Mouse (Mus musculus) CH12.LX (cell line): ENCODE data around the gene Kifc5b. TPM values are rescaled to one million over a fixed set of nuclear protein-coding genes. Genes with fewer than 3 reads are reported as not detected.

ENCODE experiments used
- DNase-seq: peaks from one replicate; pipeline ENCODE4 v3.0.0-alpha.2; 2013; ENCODE audit errors: extremely low read depth
- H3K27ac ChIP-seq: 2 replicates; pipeline ENCODE4 v1.5.1; 2012; ENCODE audit warnings: low read depth, mild to moderate bottlenecking, control low read depth, moderate library complexity; ENCODE audit not compliant: insufficient read depth
- H3K27me3 ChIP-seq: replicated peaks from 2 replicates; pipeline ENCODE3; 2012; ENCODE audit warnings: inconsistent platforms
- H3K36me3 ChIP-seq, 2 experiments: replicated peaks in 1 of 2; 2 replicates each; pipeline versions ENCODE3 to v1.6.1; 2012; ENCODE audit warnings: inconsistent platforms in 1 of 2, low read length in 1 of 2, mild to moderate bottlenecking in 1 of 2, mixed read lengths in 1 of 2, moderate library complexity in 1 of 2; ENCODE audit not compliant: control insufficient read depth in 1 of 2, insufficient read depth in 1 of 2
- H3K4me1 ChIP-seq, 2 experiments: 2 replicates each; pipeline ENCODE4 v1.6.1; 2012; ENCODE audit warnings: inconsistent platforms in 1 of 2, moderate library complexity in 1 of 2; ENCODE audit not compliant: insufficient read depth in 2 of 2, control insufficient read depth in 1 of 2
- H3K4me2 ChIP-seq: 2 replicates; pipeline ENCODE4 v1.6.1; 2012; ENCODE audit warnings: low read depth, mild to moderate bottlenecking, control low read depth; ENCODE audit not compliant: poor library complexity, insufficient read depth, severe bottlenecking
- H3K4me3 ChIP-seq, 3 experiments: fragments of 150-350 bp in 1 of 3; sonication (generic) in 1 of 3; replicated peaks in 1 of 3; 2 replicates each; pipeline versions ENCODE3 to v1.5.1; 2011 to 2012; ENCODE audit warnings: low read depth in 2 of 3, low read length in 2 of 3, mild to moderate bottlenecking in 2 of 3, moderate library complexity in 2 of 3, control low read depth in 1 of 3, improper control_type of control experiment in 1 of 3, inconsistent platforms in 1 of 3, mixed read lengths in 1 of 3; ENCODE audit not compliant: poor library complexity in 1 of 3
- H3K79me2 ChIP-seq: replicated peaks from 2 replicates; pipeline ENCODE4 v1.6.1; 2012; ENCODE audit warnings: mild to moderate bottlenecking, moderate library complexity; ENCODE audit not compliant: control insufficient read depth, poor library complexity, insufficient read depth, severe bottlenecking; ENCODE audit errors: extremely low read depth
- H3K9ac ChIP-seq: 2 replicates; pipeline ENCODE4 v1.6.1; 2012; ENCODE audit warnings: low read depth, mild to moderate bottlenecking, control low read depth, moderate library complexity; ENCODE audit not compliant: insufficient read depth
- H3K9me3 ChIP-seq: replicated peaks from 2 replicates; pipeline ENCODE3; 2012; ENCODE audit warnings: low read length, inconsistent platforms, mixed read lengths
- BHLHE40 ChIP-seq: IDR thresholded peaks from 2 replicates; pipeline ENCODE4 v1.6.1; 2011; ENCODE audit warnings: mild to moderate bottlenecking, low read depth, low read length, improper control_type of control experiment
- CHD1 ChIP-seq: IDR thresholded peaks from 2 replicates; pipeline ENCODE4 v1.6.1; 2012; ENCODE audit warnings: low read depth, low read length, improper control_type of control experiment, inconsistent platforms
- CHD2 ChIP-seq: IDR thresholded peaks from 2 replicates; pipeline ENCODE4 v1.6.1; 2011; ENCODE audit warnings: low read length, improper control_type of control experiment
- ELF1 ChIP-seq: IDR thresholded peaks from 2 replicates; pipeline ENCODE4 v1.6.1; 2014; ENCODE audit warnings: low read depth, mild to moderate bottlenecking, inconsistent platforms, low read length, improper control_type of control experiment
- EP300 ChIP-seq: IDR thresholded peaks from 2 replicates; pipeline ENCODE4 v1.6.1; 2011; ENCODE audit warnings: low read length, improper control_type of control experiment
- ETS1 ChIP-seq: conservative IDR thresholded peaks from 2 replicates; pipeline ENCODE4 v1.6.1; 2012; ENCODE audit warnings: low read depth, mild to moderate bottlenecking, inconsistent platforms, low read length, improper control_type of control experiment, moderate library complexity
- GABPA ChIP-seq: IDR thresholded peaks from 2 replicates; pipeline ENCODE4 v1.6.1; 2012; ENCODE audit warnings: low read depth, low read length, improper control_type of control experiment, inconsistent platforms; ENCODE audit not compliant: insufficient replicate concordance
- HCFC1 ChIP-seq: IDR thresholded peaks from 2 replicates; pipeline ENCODE4 v1.6.1; 2012; ENCODE audit warnings: low read depth, mild to moderate bottlenecking, inconsistent platforms, low read length, improper control_type of control experiment
- JUN ChIP-seq: IDR thresholded peaks from 2 replicates; pipeline ENCODE4 v1.6.1; 2011; ENCODE audit warnings: low read depth, mild to moderate bottlenecking, low read length, improper control_type of control experiment, moderate library complexity; ENCODE audit not compliant: insufficient read depth
- JUND ChIP-seq: conservative IDR thresholded peaks from 2 replicates; pipeline ENCODE4 v1.6.1; 2011; ENCODE audit warnings: low read depth, low read length, improper control_type of control experiment
- KAT2A ChIP-seq: IDR thresholded peaks from 2 replicates; pipeline ENCODE4 v1.6.1; 2012; ENCODE audit warnings: low read length, improper control_type of control experiment, inconsistent platforms; ENCODE audit not compliant: insufficient replicate concordance
- MAFK ChIP-seq: IDR thresholded peaks from 2 replicates; pipeline ENCODE4 v1.6.1; 2011; ENCODE audit warnings: low read length, improper control_type of control experiment; ENCODE audit not compliant: insufficient replicate concordance
- MAZ ChIP-seq: IDR thresholded peaks from 2 replicates; pipeline ENCODE4 v1.6.1; 2012; ENCODE audit warnings: low read depth, mild to moderate bottlenecking, inconsistent platforms, low read length, improper control_type of control experiment, moderate library complexity
- MXI1 ChIP-seq: IDR thresholded peaks from 2 replicates; pipeline ENCODE4 v1.6.1; 2011; ENCODE audit warnings: mild to moderate bottlenecking, low read depth, low read length, improper control_type of control experiment
- NELFE ChIP-seq: IDR thresholded peaks from 2 replicates; pipeline ENCODE4 v1.6.1; 2011; ENCODE audit warnings: low read depth, low read length, improper control_type of control experiment
- NRF1 ChIP-seq: IDR thresholded peaks from 2 replicates; pipeline ENCODE4 v1.6.1; 2014; ENCODE audit warnings: low read depth, mild to moderate bottlenecking, inconsistent platforms, low read length, improper control_type of control experiment, moderate library complexity
- PAX5 ChIP-seq: IDR thresholded peaks from 2 replicates; pipeline ENCODE4 v1.6.1; 2012; ENCODE audit warnings: low read length, inconsistent platforms, mixed read lengths
- POLR2AphosphoS2 ChIP-seq: IDR thresholded peaks from 2 replicates; pipeline ENCODE4 v1.6.1; 2011; ENCODE audit warnings: low read depth, low read length, improper control_type of control experiment
- RAD21 ChIP-seq: IDR thresholded peaks from 2 replicates; pipeline ENCODE4 v1.6.1; 2011; ENCODE audit warnings: low read depth, mild to moderate bottlenecking, low read length, improper control_type of control experiment, moderate library complexity
- SIN3A ChIP-seq: IDR thresholded peaks from 2 replicates; pipeline ENCODE4 v1.6.1; 2012; ENCODE audit warnings: low read length, improper control_type of control experiment, inconsistent platforms
- SMC3 ChIP-seq: IDR thresholded peaks from 2 replicates; pipeline ENCODE4 v1.6.1; 2011; ENCODE audit warnings: low read depth, low read length, improper control_type of control experiment
- TBP ChIP-seq: conservative IDR thresholded peaks from 2 replicates; pipeline ENCODE4 v1.6.1; 2011; ENCODE audit warnings: low read depth, low read length, improper control_type of control experiment
- TCF12 ChIP-seq: IDR thresholded peaks from 2 replicates; pipeline ENCODE4 v1.6.1; 2014; ENCODE audit warnings: low read depth, mild to moderate bottlenecking, inconsistent platforms, low read length, improper control_type of control experiment
- UBTF ChIP-seq: IDR thresholded peaks from 2 replicates; pipeline ENCODE4 v1.6.1; 2012; ENCODE audit warnings: low read depth, mild to moderate bottlenecking, inconsistent platforms, low read length, improper control_type of control experiment, moderate library complexity
- USF1 ChIP-seq: IDR thresholded peaks from 2 replicates; pipeline ENCODE4 v1.6.1; 2014; ENCODE audit warnings: low read depth, mild to moderate bottlenecking, inconsistent platforms, low read length, improper control_type of control experiment
- USF2 ChIP-seq: conservative IDR thresholded peaks from 2 replicates; pipeline ENCODE4 v1.6.1; 2011; ENCODE audit warnings: low read depth, low read length, improper control_type of control experiment
- ZC3H11A ChIP-seq: IDR thresholded peaks from 2 replicates; pipeline ENCODE4 v1.6.1; 2012; ENCODE audit warnings: low read depth, mild to moderate bottlenecking, inconsistent platforms, low read length, improper control_type of control experiment
- ZKSCAN1 ChIP-seq: IDR thresholded peaks from 2 replicates; pipeline ENCODE4 v1.6.1; 2012; ENCODE audit warnings: low read depth, inconsistent platforms, low read length, improper control_type of control experiment, borderline replicate concordance
- ZMIZ1 ChIP-seq: IDR thresholded peaks from 2 replicates; pipeline ENCODE4 v1.6.1; 2012; ENCODE audit warnings: low read depth, mild to moderate bottlenecking, inconsistent platforms, low read length, improper control_type of control experiment
- ZNF384 ChIP-seq: IDR thresholded peaks from 2 replicates; pipeline ENCODE4 v1.6.1; 2012; ENCODE audit warnings: low read depth, low read length, improper control_type of control experiment, inconsistent platforms
- dilution Hi-C: fragments of 300-500 bp; cut with MboI; formaldehyde crosslinking; loops from 2 replicates; pipeline ENCODE4 v1.14.3; 2020; ENCODE audit warnings: low sequenced_read_pairs; ENCODE audit not compliant: extremely low pct_unique_long_range_greater_than_20kb, extremely low pct_ligation_motif_present
- in situ Hi-C: fragments of 300-500 bp; cut with MboI; formaldehyde crosslinking; loops from 3 replicates; pipeline ENCODE4 v1.14.3; 2019; ENCODE audit warnings: low sequenced_read_pairs, low pct_ligation_motif_present, low pct_unique_long_range_greater_than_20kb, mixed read lengths
- polyA plus RNA-seq: library from polyadenylated mRNA; unstranded; fragments of >175 nt; gene quantifications from 2 replicates; pipeline ENCODE4 v1.2.1, GENCODE M21; 2012; ENCODE audit warnings: low read depth; ENCODE audit not compliant: insufficient read length
- total RNA-seq, 2 experiments: library from RNA; depleted of rRNA; stranded (reverse); fragments of 300-350 nt in 1 of 2; fragments of >200 nt in 1 of 2; gene quantifications; 2 replicates each; pipeline ENCODE4 v1.2.3; 2012 to 2014

The Kifc5b gene
- total and polyA plus RNA-seq, 3 experiments, result 12.1 to 26.9 (median 22.2) TPM

DNA sequence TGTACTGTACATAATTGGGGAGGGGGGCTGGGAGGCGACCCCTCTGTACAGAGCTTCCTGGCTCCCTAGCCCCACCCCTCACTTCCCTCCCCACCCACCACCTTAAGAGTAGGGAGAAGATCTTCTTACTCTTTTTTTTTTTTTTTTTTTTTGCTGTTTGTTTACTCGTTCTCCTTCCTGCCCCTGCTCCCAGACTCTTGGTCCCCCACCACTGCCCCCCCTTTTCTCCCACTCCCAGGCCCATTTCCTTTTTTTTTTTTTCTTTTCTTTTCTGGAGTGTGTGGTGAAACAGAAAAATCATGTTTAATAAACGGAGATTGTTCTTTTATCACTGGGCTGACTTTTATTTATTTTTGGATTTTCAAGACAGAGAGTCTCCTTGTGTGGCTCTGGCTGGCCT lies 55.2 kb downstream of the Kifc5b start:
- dilution Hi-C loops, result no loop called here
- in situ Hi-C loops, result no loop called here
- peak overlapping the region; percentile 92 for H3K9ac ChIP-seq
- H3K79me2 ChIP-seq, result peaks cover 21% of the 10 kb centered on the region
- H3K36me3 ChIP-seq, result peaks cover 23 to 30% of the 10 kb centered on the region in 2 experiments
- H3K4me1 ChIP-seq, result peaks cover 17 to 41% of the 10 kb centered on the region in 2 experiments
- no peak for DNase-seq
- peaks cover 4% of the 10 kb centered on the region for H3K27me3 ChIP-seq
- peak overlapping the region; percentile 90 to 95 (median 92) for H3K4me3 ChIP-seq
- TF ChIP-seq ZNF384 (peak; percentile 20; the same call in 1 of the 2 replicates), ZC3H11A (no peak)
- TF ChIP-seq, all 38 proteins: peak for 1
- no peaks in the 10 kb centered on the region for H3K9me3 ChIP-seq
- no peak overlapping the region for H3K27ac ChIP-seq
- peak overlapping the region; percentile 95 for H3K4me2 ChIP-seq

DNA sequence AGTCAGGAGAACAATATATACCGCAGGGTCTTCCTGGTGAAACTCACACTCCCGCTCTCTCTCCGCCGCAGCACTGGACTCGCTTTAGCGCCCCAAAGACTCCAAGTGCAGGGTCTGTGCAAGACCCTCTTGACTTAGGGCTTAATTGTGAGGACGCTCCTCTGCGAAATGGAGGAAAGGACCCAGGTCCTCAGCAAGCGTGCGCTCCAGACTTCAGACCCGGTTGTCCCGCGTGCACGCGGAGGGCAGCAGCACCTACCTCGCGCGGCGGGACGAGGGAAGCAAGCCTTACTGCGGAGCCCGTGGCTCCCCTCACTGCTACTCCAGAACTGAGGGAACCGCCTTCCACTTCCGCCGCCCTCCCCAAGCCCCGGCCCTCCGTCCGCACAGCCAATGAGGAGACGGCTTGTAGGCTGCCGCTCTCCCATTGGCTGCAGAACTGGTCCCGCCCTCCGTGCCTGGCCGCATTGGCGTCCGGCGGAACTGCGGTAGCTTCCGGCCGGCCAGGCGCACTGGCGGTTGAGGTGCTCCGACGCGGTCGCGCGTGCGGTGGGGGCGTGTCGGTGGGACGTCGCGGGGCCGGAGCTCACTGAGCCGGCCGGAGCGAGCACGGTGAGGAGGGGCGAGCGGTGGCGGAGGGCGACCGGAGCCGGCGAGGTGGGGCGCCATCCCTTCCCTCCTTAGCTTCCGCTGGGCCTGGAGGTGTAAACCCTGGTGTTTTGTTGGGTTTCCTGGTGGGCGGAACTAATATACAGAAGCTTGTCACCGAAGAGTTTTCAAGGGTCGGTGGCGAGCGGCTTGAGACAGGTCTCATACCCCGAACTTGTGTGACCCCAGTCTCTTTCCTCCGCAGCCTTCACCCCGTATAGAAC lies 56.0 kb downstream of the Kifc5b start, which contains the start of gene Zbtb9:
Gene Zbtb9, plus strand, starts transcription at position 465 of the 872 bp plus-strand sequence.
- peak; percentile 94 for DNase-seq
- Histone ChIP-seq H3K9me3 (peaks cover 2% of the 10 kb centered on the region), H3K36me3 (peaks cover 26 to 37% of the 10 kb centered on the region in 2 experiments), H3K9ac (peak within 1 kb of the TSS; percentile 92), H3K4me1 (peaks cover 17 to 42% of the 10 kb centered on the region in 2 experiments), H3K79me2 (peaks cover 21% of the 10 kb centered on the region), H3K27me3 (peaks cover 2% of the 10 kb centered on the region), H3K27ac (peak within 1 kb of the TSS; percentile 36; the same call in 1 of the 2 replicates), H3K4me3 (peak within 1 kb of the TSS; percentile 90 to 95 (median 92)), H3K4me2 (peak within 1 kb of the TSS; percentile 95)
- in situ Hi-C loops (no loop called here), dilution Hi-C loops (no loop called here)
- no peak for TF ChIP-seq UBTF
- TF ChIP-seq MAZ, result peak; percentile 34; the same call in 1 of the 2 replicates
- no peak for TF ChIP-seq GABPA
- TF ChIP-seq ZNF384, result no peak
- peak; percentile 65; the same call in 1 of the 2 replicates for TF ChIP-seq KAT2A
- TF ChIP-seq SIN3A, result peak; percentile 58; the same call in 1 of the 2 replicates
- peak; percentile 88 for TF ChIP-seq NELFE
- peak; percentile 60 for TF ChIP-seq NRF1
- no peak for TF ChIP-seq JUND
- peak; percentile 91 for TF ChIP-seq ZMIZ1
- TF ChIP-seq PAX5, result no peak
- TF ChIP-seq POLR2AphosphoS2, result peak; percentile 91; the same call in 1 of the 2 replicates
- no peak for TF ChIP-seq USF1
- TF ChIP-seq HCFC1, result peak; percentile 82
- peak; percentile 10; the same call in 1 of the 2 replicates for TF ChIP-seq BHLHE40
- TF ChIP-seq MAFK, result no peak
- no peak for TF ChIP-seq USF2
- TF ChIP-seq ELF1, result peak; percentile 91
- TF ChIP-seq MXI1, result peak; percentile 87
- TF ChIP-seq TCF12, result peak; percentile 81; the same call in 1 of the 2 replicates
- TF ChIP-seq CHD2, result peak; percentile 79; the same call in 1 of the 2 replicates
- no peak for TF ChIP-seq RAD21
- no peak for TF ChIP-seq ZC3H11A
- no peak for TF ChIP-seq EP300
- no peak for TF ChIP-seq ETS1
- TF ChIP-seq SMC3, result no peak
- TF ChIP-seq CHD1, result no peak
- TF ChIP-seq JUN, result no peak
- peak; percentile 71 for TF ChIP-seq TBP
- no peak for TF ChIP-seq ZKSCAN1
